Mouse (Mus musculus) thymus, adult 2 months (tissue): ENCODE results near the gene Neurl4. TPM values are rescaled to one million over a fixed set of nuclear protein-coding genes. Genes with fewer than 3 reads are reported as not detected.

Source experiments
- DNase-seq: peaks from one replicate; pipeline ENCODE4 v3.0.0; 2021
- H3K27ac ChIP-seq: fragments of 200-500 bp; 2 replicates; pipeline ENCODE4 v1.5.1; 2012; ENCODE audit warnings: low read length, control low read depth; ENCODE audit not compliant: control insufficient read depth, insufficient read depth
- H3K27me3 ChIP-seq: fragments of 200-500 bp; 2 replicates; pipeline ENCODE4 v1.6.1; 2012; ENCODE audit warnings: mild to moderate bottlenecking, low read length, moderate library complexity, mixed read lengths; ENCODE audit not compliant: control insufficient read depth, insufficient read depth
- H3K36me3 ChIP-seq: fragments of 200-500 bp; 2 replicates; pipeline ENCODE4 v1.6.1; 2012; ENCODE audit warnings: mild to moderate bottlenecking, low read length, moderate library complexity; ENCODE audit not compliant: control insufficient read depth, insufficient read depth
- H3K4me1 ChIP-seq: fragments of 200-500 bp; replicated peaks from 2 replicates; pipeline ENCODE4 v1.6.1; 2012; ENCODE audit warnings: low read length; ENCODE audit not compliant: control insufficient read depth, insufficient read depth
- H3K4me3 ChIP-seq: fragments of 200-500 bp; 2 replicates; pipeline ENCODE4 v1.5.1; 2012; ENCODE audit warnings: mild to moderate bottlenecking, low read length, control low read depth, moderate library complexity; ENCODE audit not compliant: control insufficient read depth, insufficient read depth
- CTCF ChIP-seq: fragments of 200-500 bp; IDR thresholded peaks from 2 replicates; pipeline ENCODE4 v1.5.1; 2012; ENCODE audit warnings: mild to moderate bottlenecking, control low read depth, low read length, moderate library complexity, borderline replicate concordance; ENCODE audit not compliant: control insufficient read depth, poor library complexity, insufficient read depth; ENCODE audit errors: extremely low read depth
- POLR2A ChIP-seq: fragments of 200-500 bp; IDR thresholded peaks from 2 replicates; pipeline ENCODE4 v1.6.1; 2012; ENCODE audit warnings: mild to moderate bottlenecking, low read length, control low read depth, moderate library complexity; ENCODE audit not compliant: control insufficient read depth, poor library complexity, insufficient read depth; ENCODE audit errors: extremely low read depth
- WGBS: fragments of 180-500 bp; shearing (Covaris S2); methylation state at CpG from one replicate; pipeline ENCODE4 v1.1.7; 2018; 5-methylcytosine and 5-hydroxymethylcytosine counted together
- polyA plus RNA-seq: library from polyadenylated mRNA; depleted of rRNA; stranded (reverse); fragments of >200 nt; gene quantifications from 2 replicates; pipeline ENCODE4 v1.2.3, GENCODE M21; 2012

The Neurl4 gene
- polyA plus RNA-seq, 1 experiment, result 85.3 TPM

DNA sequence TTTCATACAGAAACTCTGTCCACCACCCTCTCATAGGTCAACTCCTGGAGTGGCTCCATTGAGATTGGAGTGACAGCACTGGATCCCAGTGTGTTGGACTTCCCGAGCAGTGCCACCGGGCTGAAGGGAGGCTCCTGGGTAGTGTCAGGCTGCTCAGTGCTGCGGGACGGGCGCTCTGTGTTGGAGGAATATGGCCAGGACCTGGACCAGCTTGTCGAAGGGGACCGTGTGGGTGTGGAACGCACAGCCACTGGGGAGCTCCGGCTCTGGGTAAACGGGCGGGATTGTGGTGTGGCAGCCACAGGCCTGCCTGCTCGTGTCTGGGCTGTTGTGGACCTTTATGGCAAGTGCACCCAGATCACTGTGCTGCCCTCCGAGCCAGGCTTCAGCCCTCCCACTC lies 2.1 kb downstream of the Neurl4 start:
- Histone ChIP-seq H3K4me1 (peaks cover 18% of the 10 kb centered on the region), H3K36me3 (peaks cover 27% of the 10 kb centered on the region), H3K27ac (no peak overlapping the region), H3K27me3 (no peaks in the 10 kb centered on the region), H3K4me3 (no peak overlapping the region)
- WGBS, result 94% methylated on average over 13 of the region's 13 CpGs
- TF ChIP-seq CTCF (no peak), POLR2A (no peak)
- DNase-seq, result no peak

DNA sequence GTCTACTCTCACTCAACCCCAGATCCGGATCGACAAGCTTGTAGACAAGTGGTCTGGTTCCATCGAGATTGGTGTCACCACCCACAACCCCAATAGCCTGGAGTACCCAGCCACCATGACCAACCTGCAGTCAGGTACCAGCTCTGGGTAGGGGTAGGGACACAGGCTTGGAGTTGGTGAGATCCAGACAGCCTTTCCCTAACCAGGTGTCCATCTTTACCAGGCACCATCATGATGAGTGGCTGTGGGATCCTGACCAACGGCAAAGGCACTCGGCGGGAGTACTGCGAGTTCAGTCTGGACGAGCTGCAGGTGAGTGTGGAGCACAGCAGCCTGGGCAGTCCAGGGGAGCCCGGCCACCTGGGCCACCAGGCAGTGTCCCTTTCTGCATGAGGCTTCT lies 3.4 kb downstream of the Neurl4 start:
- H3K27ac ChIP-seq, result no peak overlapping the region
- no peak overlapping the region for H3K4me3 ChIP-seq
- TF ChIP-seq POLR2A (no peak), CTCF (no peak)
- 98% methylated on average over 9 of the region's 9 CpGs for WGBS
- no peak for DNase-seq
- H3K4me1 ChIP-seq, result peaks cover 11% of the 10 kb centered on the region
- H3K36me3 ChIP-seq, result peaks cover 36% of the 10 kb centered on the region
- no peaks in the 10 kb centered on the region for H3K27me3 ChIP-seq

DNA sequence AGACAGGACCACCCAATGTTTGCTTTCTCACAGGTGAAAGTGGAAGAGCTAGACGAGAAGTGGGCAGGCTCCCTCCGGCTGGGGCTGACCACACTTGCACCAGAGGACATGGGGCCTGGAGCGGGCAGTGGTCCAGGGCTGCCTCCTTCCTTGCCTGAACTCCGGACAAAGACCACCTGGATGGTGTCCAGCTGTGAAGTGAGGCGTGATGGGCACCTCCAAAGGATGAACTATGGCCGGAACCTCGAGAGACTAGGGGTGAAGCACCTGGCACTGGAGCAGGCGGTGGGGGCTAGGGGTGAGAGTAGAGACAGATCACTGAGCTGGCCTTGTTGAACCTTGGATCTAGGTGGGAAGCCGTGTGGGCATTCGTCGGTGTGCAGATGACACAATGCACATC lies 7.8 kb downstream of the Neurl4 start:
- 98% methylated on average over 11 of the region's 11 CpGs for WGBS
- Histone ChIP-seq H3K4me1 (peaks cover 7% of the 10 kb centered on the region), H3K36me3 (peaks cover 40% of the 10 kb centered on the region), H3K27me3 (no peaks in the 10 kb centered on the region), H3K27ac (no peak overlapping the region), H3K4me3 (no peak overlapping the region)
- TF ChIP-seq POLR2A, result no peak
- no peak for TF ChIP-seq CTCF
- no peak for DNase-seq

DNA sequence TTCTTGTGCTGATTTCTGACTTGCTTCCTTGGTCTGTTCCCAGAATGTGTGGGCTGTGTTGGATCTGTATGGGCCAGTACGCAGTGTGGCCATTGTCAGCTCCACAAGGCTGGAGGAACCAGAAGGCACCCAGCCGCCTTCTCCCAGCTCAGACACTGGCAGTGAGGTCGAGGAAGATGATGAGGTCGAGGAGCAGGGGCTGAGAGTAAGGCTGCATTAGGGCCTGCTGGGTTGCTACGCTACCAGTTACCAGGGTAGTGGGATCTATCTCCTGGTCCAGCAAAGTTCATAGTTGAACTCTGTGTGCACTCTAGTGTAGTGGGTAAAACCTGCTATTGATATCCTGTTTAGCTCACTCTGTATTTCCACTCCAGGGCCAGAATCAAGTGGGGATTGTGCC lies 8.3 kb downstream of the Neurl4 start:
- WGBS, result 97% methylated on average over 5 of the region's 5 CpGs
- H3K27me3 ChIP-seq, result no peaks in the 10 kb centered on the region
- H3K27ac ChIP-seq, result no peak overlapping the region
- no peak for DNase-seq
- TF ChIP-seq POLR2A (no peak), CTCF (no peak)
- H3K36me3 ChIP-seq, result peaks cover 36% of the 10 kb centered on the region
- peaks cover 7% of the 10 kb centered on the region for H3K4me1 ChIP-seq
- no peak overlapping the region for H3K4me3 ChIP-seq

DNA sequence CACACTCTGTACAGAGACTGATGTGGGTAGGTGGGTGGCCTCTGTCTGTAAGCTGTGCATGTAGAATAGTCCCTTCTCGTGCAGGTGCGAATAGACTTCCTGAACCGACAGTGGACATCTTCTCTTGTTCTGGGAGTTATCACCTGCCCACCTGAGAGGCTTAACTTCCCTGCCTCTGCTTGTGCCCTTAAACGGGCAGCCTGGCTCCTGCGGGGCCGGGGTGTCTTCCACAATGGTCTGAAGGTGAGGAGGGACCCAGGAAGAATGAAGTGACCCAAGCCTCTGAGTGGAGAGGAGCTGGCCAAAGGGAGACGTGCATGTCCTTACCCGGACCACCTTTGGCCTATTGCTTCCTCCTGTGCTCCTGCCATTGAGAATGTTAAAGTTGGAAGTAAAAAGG lies 9.3 kb downstream of the Neurl4 start:
- TF ChIP-seq POLR2A (no peak), CTCF (no peak)
- H3K4me1 ChIP-seq, result peaks cover 16% of the 10 kb centered on the region
- no peaks in the 10 kb centered on the region for H3K27me3 ChIP-seq
- WGBS, result 96% methylated on average over 8 of the region's 8 CpGs
- H3K36me3 ChIP-seq, result peaks cover 31% of the 10 kb centered on the region
- no peak overlapping the region for H3K27ac ChIP-seq
- DNase-seq, result no peak
- H3K4me3 ChIP-seq, result no peak overlapping the region

DNA sequence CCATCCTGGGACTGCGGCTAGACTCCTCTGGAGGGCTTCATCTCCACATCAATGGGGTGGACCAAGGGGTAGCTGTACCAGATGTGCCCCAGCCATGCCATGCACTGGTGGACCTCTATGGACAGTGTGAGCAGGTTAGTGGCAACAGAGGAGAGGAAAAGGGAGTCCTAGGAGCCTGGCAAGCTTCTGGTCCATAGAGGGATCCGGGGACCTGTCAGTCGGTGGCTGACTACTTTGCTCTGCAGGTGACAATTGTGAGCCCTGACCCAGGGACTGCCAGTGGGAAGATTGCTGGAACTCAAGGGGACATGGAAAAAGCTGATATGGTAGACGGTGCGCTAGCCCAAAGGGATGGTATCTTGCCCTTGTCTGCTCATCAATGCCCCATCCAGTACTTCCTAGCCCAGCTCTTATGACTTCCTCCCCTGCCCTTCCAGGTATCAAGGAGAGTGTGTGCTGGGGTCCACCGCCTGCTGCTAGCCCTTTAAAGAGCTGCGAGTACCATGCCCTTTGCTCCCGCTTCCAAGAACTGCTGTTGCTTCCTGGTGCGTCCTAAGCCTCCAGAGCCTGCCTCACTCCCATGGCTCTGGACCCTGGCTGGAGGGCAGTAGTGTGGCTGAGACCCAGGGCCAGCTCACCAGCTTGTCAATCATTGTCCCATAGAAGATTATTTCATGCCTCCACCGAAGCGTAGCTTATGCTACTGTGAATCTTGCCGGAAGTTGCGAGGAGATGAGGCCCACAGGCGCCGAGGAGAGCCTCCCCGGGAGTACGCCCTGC lies 10.1 kb downstream of the Neurl4 start:
- Histone ChIP-seq H3K36me3 (peaks cover 33% of the 10 kb centered on the region), H3K27ac (no peak overlapping the region), H3K4me1 (peaks cover 22% of the 10 kb centered on the region)

DNA sequence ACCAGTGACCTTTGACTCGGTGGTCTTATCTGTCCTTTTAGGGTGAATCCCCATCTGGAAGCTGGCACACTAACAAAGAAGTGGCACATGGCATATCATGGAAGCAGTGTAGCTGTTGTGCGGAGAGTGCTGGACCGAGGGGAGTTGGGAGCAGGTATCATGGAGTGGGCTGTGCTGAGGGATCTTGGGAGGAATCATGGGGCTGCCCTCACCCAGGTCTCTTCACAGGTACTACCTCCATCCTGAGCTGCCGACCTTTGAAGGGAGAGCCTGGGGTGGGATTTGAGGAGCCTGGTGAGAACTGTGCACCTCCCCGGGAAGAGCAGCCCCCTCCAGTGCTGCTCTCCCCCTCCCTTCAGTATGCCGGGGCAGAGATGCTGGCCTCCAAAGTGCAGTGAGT lies 10.8 kb downstream of the Neurl4 start:
- 96% methylated on average over 6 of the region's 6 CpGs for WGBS
- Histone ChIP-seq H3K4me1 (peaks cover 22% of the 10 kb centered on the region), H3K27ac (no peak overlapping the region), H3K27me3 (no peaks in the 10 kb centered on the region), H3K4me3 (no peak overlapping the region), H3K36me3 (peaks cover 35% of the 10 kb centered on the region)
- no peak for TF ChIP-seq CTCF
- TF ChIP-seq POLR2A, result no peak
- no peak for DNase-seq

More for the DNA sequence above, 10.1 kb downstream of the Neurl4 start:
- H3K4me3 ChIP-seq, result no peak overlapping the region
- H3K27me3 ChIP-seq, result no peaks in the 10 kb centered on the region
- TF ChIP-seq POLR2A, result no peak
- TF ChIP-seq CTCF, result no peak
- no peak for DNase-seq
- 97% methylated on average over 17 of the region's 17 CpGs for WGBS
